ENCODE assay signal across 8 mouse cellular contexts in genomic region chr10:26373951-26374435, GRCm38 (mm10). TPM values are rescaled to one million over a fixed set of nuclear protein-coding genes. Genes with fewer than 3 reads are reported as not detected.
DNase-seq lines count a peak whose midpoint lies in the region; ATAC-seq and TF ChIP-seq lines count a peak whose summit lies in the region.

No protein-coding gene starts in this region.

- H3K9ac ChIP-seq in heart, embryonic 15.5 days: peak overlapping the region; percentile 87

- peaks cover 9% of the 10 kb centered on the region for H3K36me3 ChIP-seq in forebrain, embryonic 10.5 days (replicated peaks)
- no peaks in the 10 kb centered on the region for H3K36me3 ChIP-seq in heart, embryonic 15.5 days

- H3K4me2 ChIP-seq in heart, embryonic 15.5 days: peak overlapping the region; percentile 92

- no peaks in the 10 kb centered on the region for H3K9me3 ChIP-seq in forebrain, embryonic 10.5 days
- H3K9me3 ChIP-seq in heart, embryonic 15.5 days (replicated peaks): no peaks in the 10 kb centered on the region

- under 1% methylated on average over 71 of the region's 71 CpGs for WGBS in bone marrow, adult 2 months
- WGBS in forebrain, embryonic 10.5 days: under 1% methylated on average over 71 of the region's 71 CpGs
- under 1% methylated on average over 70 of the region's 71 CpGs for WGBS in heart, embryonic 15.5 days
- under 1% methylated on average over 71 of the region's 71 CpGs for WGBS in lung, adult 2 months

- peak overlapping the region; percentile 76 for H3K27ac ChIP-seq in bone marrow, adult 2 months (ENCODE audit: control insufficient read depth, insufficient read depth, low read depth, low read length, poor library complexity)
- H3K27ac ChIP-seq in forebrain, embryonic 10.5 days: peak overlapping the region; percentile 98
- peak overlapping the region; percentile 92 for H3K27ac ChIP-seq in heart, embryonic 15.5 days

- no peaks in the 10 kb centered on the region for H3K27me3 ChIP-seq in forebrain, embryonic 10.5 days (ENCODE audit: poor library complexity, severe bottlenecking)
- no peaks in the 10 kb centered on the region for H3K27me3 ChIP-seq in heart, embryonic 15.5 days

- H3K4me3 ChIP-seq in bone marrow, adult 2 months (replicated peaks; ENCODE audit: control insufficient read depth, low read depth, low read length): peak overlapping the region; percentile 95
- H3K4me3 ChIP-seq in forebrain, embryonic 10.5 days: peak overlapping the region; percentile 86
- peak overlapping the region; percentile 90 for H3K4me3 ChIP-seq in heart, embryonic 15.5 days
- H3K4me3 ChIP-seq in lung, adult 2 months (replicated peaks; ENCODE audit: extremely low read depth, low read depth, low read length): peak overlapping the region; percentile 78

- peak; percentile 59 for DNase-seq in A20 (ENCODE audit: low read depth, low spot score)
- peak; percentile 68 for DNase-seq in forebrain, embryonic 10.5 days (ENCODE audit: extremely low spot score, low spot score)
- DNase-seq in kidney, postnatal 25 days: peak; percentile 72 to 85
- DNase-seq in lung, adult 2 months: peak; percentile 62
- DNase-seq in ovary, adult 18-20 months (ENCODE audit: low spot score): peak; percentile 43
- DNase-seq in thymus, postnatal 10 days (ENCODE audit: low spot score in 2 of 2): peak; percentile 41 to 62

- no peak for TF ChIP-seq POLR2A in bone marrow, adult 2 months (IDR thresholded peaks at IDR 0.05; ENCODE audit: borderline replicate concordance, control insufficient read depth, low read depth, low read length)
- TF ChIP-seq POLR2A in lung, adult 2 months (IDR thresholded peaks at IDR 0.05; ENCODE audit: borderline replicate concordance, extremely low read depth, low read depth, low read length): peak; percentile 27; the same call in 1 of the 2 replicates

- TF ChIP-seq CTCF in bone marrow, adult 2 months (IDR thresholded peaks at IDR 0.05; ENCODE audit: control insufficient read depth, insufficient read depth, low read length): no peak
- TF ChIP-seq CTCF in lung, adult 2 months (IDR thresholded peaks at IDR 0.05; ENCODE audit: insufficient read depth, low read length): no peak

- peak; percentile 45; the same call in 1 of the 2 replicates for ATAC-seq in heart, embryonic 15.5 days (replicated peaks; ENCODE audit: insufficient number of reproducible peaks, insufficient read depth, low FRiP score, low read depth)

- H3K4me1 ChIP-seq in bone marrow, adult 2 months (ENCODE audit: control insufficient read depth, insufficient read depth, low read length): no peaks in the 10 kb centered on the region
- peaks cover 35% of the 10 kb centered on the region for H3K4me1 ChIP-seq in forebrain, embryonic 10.5 days
- peaks cover 10% of the 10 kb centered on the region for H3K4me1 ChIP-seq in heart, embryonic 15.5 days (replicated peaks)
- peaks cover 2% of the 10 kb centered on the region; the same call in 1 of the 2 replicates for H3K4me1 ChIP-seq in lung, adult 2 months (ENCODE audit: control insufficient read depth, insufficient read depth, low read length)

RNA-seq across cellular contexts. Expression of gene L3mbtl3, which starts 1.8 kb away (rescaled TPM):
- polyA plus RNA-seq in bone marrow, adult 2 months (2011; ENCODE audit: insufficient read depth, insufficient read length, low replicate concordance, missing spikeins): 3.0 and 8.3 TPM in 2 replicates
- polyA plus RNA-seq in forebrain, embryonic 10.5 days (2016; fragmentation: Nextera tagmentation; extraction: Ambion mirVana): 17.6 and 18.5 TPM in 2 replicates
- polyA plus RNA-seq in heart, embryonic 15.5 days (2015; fragmentation: Nextera tagmentation; extraction: Ambion mirVana): 7.4 and 8.3 TPM in 2 replicates
- polyA plus RNA-seq in lung, adult 2 months (2012; rRNA removed): 4.6 and 4.9 TPM in 2 replicates

Comparison
In these comparisons a context has a peak if more than half of its experiments do, and no peak if none do; other contexts are left out.
1. Peak in every context shown above with its lines: DNase-seq, ATAC-seq, H3K4me3 ChIP-seq and H3K27ac ChIP-seq.